Mouse (Mus musculus): Measurements from ENCODE around the gene Aldh3b3.
A peak's percentile ranks its signal among the peaks of the same experiment; 100 is the strongest.
"Not testable (repeated sequence)": the region's sequence is repeated elsewhere in the genome, so short reads cannot be mapped to it uniquely, and the experiment has no call there.

Gene Aldh3b3

GRCm38 (mm10) chr19:3974608-3975007, 16.2 kb downstream of the Aldh3b3 start:
- not testable (repeated sequence) for ATAC-seq (ENCODE audit: low TSS enrichment)

GRCm38 (mm10) chr19:3975866-3976265, 17.4 kb downstream of the Aldh3b3 start:
- ATAC-seq (ENCODE audit: low TSS enrichment), result no peak

DNA sequence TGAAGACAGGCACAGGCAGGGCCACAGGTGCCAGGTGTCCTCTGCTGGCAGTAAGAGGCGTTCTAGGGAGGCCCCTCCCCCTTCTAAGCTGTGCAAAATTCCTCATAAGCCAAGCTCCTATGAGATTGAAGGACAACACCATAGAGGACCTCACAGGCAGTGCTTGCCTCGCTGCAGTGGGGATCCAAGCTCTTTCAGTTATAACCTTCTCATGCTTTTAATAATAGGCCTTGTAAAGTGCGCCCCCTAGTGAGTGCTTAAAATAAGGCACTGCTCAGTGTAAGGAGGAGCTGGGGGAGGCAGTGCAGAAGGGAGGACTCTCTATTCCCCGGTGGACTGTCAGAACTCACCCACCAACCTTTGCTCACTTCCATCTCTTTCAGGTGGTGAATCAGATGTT, 21.9 kb downstream of the Aldh3b3 start:
- ATAC-seq (ENCODE audit: low TSS enrichment), result peak; percentile 85

DNA sequence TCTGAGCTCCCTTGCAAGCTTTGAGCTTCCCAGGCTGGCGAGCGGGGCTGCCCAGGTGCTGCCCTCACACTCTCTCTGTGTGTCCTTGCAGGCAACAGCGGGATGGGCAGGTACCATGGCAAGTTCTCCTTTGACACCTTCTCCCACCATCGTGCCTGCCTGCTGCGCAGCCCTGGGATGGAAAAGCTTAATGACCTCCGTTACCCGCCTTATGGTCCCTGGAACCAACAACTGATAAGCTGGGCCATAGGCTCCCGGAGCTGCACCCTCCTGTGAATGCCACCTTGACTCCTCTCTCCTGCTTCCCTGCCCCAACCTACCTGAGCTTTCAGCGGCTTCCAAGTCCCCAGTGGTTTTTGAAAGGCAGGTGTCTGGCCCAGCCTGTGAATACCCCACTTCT, 22.5 kb downstream of the Aldh3b3 start:
- no peak for ATAC-seq (ENCODE audit: low TSS enrichment)

DNA sequence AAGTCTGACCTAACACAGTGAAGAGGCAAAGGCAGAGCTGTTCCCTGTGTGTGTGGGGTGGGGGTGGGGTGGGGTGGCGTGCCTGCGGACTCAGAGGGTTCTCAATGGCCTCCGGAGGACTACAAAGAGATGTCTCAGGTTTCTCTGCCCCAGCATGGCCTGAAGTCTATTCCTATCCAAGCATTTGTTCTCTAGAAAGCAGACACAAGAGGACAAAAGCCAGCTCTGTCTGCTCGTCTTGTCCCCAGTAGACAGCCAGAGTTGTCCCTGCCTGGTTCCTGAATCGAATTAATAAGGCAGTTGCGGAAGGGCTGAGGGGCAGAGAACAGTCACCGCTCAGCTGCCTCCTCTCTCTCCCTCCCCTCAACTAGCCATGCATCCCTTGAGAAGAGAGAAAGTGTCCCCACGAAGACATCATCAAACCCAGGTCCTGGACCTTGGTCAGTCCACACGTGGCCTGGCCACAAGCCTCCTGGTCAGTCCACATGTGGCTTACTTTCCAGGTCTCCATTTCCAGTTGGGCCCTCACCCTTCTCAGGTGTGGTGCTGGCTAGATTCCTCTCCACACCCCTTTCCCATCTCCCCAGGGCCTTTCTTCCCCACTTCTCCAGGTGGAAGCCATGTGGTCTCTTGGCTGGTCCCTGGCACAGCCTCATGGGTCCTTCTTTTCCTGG, 25.2 kb downstream of the Aldh3b3 start:
- no peak for ATAC-seq (ENCODE audit: low TSS enrichment)

DNA sequence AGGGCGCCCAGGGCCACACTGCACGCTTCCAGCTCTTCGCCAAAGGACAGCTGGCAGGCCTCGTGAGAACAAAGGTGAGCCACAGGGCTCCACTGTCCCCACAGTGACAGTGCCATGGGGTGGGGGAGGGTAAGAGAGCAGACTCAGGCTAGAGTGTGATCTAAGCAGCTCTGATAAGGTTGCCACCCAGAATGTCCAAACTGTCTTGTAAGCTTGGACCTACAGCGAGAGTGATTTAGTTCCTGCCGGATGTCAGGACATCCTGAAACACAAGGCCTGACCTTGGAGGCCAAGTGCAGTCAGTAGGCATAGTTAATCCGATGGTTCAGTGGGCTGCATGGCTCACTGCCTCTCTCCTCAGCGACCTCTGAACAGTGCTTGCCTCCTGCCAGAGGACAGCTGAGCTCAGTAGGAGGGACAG, 26.8 kb downstream of the Aldh3b3 start:
- no peak for ATAC-seq (ENCODE audit: low TSS enrichment)

GRCm38 (mm10) chr19:3986334-3986733, 27.9 kb downstream of the Aldh3b3 start, which contains the start of gene Acy3:
Gene Acy3 (plus strand): TSS chr19:3986570.
- peak; percentile 52; the same call in 1 of the 2 replicates for ATAC-seq (ENCODE audit: low TSS enrichment)

GRCm38 (mm10) chr19:3988066-3988465, 29.6 kb downstream of the Aldh3b3 start:
- ATAC-seq (ENCODE audit: low TSS enrichment), result no peak

DNA sequence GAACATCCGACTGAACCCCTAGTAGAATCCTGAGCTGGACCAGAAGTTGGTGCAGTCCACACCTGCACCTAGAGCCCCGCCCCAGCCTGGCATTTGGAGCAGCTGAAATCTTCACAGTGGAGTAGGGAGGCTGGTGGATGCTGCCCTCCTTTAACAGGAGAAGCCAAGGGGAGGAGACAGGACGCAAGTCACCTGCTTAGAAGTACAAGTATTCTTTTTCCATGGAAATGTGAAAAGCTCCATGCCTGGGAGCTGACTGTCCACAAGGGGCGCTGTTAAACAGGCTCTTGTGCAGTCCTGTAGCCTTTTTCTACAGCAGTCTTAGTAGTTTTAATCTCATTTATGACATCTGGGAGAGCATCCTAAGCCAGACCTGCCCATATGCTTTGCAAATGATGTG, 30.3 kb downstream of the Aldh3b3 start:
- ATAC-seq (ENCODE audit: low TSS enrichment), result no peak

DNA sequence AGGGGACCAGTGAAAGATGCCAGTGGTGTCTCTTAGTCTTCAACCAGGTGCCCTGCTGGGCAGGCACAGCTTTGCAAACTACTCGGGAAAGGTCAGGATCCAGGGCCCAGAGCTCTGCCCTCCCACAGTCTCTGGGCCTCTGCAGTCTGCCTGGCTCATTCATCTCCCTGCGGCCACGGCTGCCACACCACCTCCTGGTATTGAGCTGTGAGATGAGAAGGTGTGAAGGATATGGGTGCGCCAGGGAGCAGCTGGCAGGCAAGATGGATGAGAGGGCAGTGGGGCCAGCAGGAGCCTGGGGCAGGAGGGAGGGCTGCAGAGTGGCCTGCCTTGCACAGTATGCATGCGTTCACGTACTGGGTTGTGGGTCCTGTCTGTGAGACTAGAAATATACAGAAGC, 32.4 kb downstream of the Aldh3b3 start:
- no peak for ATAC-seq (ENCODE audit: low TSS enrichment)

GRCm38 (mm10) chr19:3991562-3991961, 33.1 kb downstream of the Aldh3b3 start:
- ATAC-seq (ENCODE audit: low TSS enrichment), result no peak

DNA sequence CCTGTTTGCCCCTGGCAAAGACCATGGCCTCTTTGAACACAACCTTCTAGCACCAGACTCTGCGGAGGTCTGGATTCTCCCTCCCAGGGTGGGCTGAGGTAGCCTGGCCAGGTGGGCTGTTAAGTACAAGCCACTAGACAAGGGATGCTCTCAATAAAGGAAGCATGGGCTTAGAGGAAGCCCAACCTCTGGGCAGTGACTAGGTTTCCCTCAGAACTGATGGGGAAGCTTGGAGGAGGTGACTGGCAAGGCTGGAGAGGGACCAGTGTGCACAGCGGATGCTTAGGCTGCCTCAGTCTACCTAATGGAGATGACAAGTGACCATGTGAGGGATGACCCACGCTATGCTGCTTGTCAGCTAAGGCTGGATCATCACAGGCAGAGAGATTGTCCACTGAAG, 33.5 kb downstream of the Aldh3b3 start:
- no peak for ATAC-seq (ENCODE audit: low TSS enrichment)

DNA sequence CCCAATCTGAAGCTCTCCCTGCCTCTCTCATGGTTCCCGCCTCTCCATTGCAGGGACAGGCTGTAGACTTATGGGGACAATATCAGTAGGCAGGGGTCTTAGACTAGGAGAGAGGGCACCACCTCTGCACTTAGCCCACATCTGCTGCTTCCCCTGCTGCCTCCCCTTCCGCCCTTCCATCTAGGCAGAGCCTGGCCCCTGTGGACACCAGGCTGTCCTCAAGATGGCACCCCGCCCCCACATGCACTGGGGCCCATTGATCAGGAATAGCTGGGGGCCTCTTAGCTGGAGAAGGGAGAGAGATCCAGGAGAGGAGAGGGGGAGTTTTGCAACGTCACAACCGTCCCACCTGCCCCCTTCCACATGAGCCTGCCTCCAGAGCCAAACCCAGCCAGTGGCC, 34.0 kb downstream of the Aldh3b3 start, which contains the start of gene Tbx10:
Tbx10 (plus strand) TSS at position 337 of the 400 bp plus-strand sequence.
- no peak for ATAC-seq (ENCODE audit: low TSS enrichment)

DNA sequence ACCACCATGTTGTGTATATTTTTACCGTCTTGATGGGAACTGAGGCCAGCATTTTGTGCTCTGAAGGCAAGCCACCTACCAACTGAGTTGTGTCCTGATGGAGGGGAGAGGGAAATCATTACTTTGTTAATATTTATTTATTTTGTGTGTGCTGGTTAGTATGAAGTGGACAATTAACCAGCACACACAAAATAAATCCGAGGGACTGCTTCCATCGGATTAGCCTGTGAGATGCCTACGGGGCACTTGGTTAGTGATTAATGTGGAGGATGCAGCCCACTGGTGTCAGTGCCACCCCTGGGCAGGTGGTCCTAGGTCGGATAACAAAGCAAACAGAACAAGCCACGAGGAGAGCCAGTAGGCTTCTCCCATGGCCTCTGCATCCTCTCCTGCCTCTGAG, 36.5 kb downstream of the Aldh3b3 start:
- no peak for ATAC-seq (ENCODE audit: low TSS enrichment)

DNA sequence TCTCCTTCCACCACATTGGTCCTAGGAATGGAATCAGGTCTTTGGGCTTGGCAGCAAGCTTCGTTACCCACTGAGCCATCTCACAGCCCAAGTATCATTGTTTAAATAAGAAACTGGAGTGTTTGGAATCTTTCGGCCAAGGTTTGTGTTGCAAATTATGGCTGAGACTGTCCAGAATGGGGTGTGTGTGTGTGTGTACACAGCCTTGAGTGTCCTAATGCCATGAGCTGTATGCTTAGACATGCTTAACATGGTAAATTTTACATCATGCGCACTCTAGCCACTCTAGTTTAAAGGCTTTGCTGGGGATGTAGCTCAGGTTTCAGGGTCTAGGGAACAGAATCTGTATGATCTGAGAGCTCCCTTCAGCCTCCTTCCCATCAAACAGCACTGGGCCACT, 37.1 kb downstream of the Aldh3b3 start:
- ATAC-seq (ENCODE audit: low TSS enrichment), result no peak

GRCm38 (mm10) chr19:3996106-3996505, 37.7 kb downstream of the Aldh3b3 start:
- no peak for ATAC-seq (ENCODE audit: low TSS enrichment)

GRCm38 (mm10) chr19:3996747-3997146, 38.3 kb downstream of the Aldh3b3 start:
- ATAC-seq (ENCODE audit: low TSS enrichment), result no peak

GRCm38 (mm10) chr19:3997231-3997630, 38.8 kb downstream of the Aldh3b3 start:
- no peak for ATAC-seq (ENCODE audit: low TSS enrichment)

DNA sequence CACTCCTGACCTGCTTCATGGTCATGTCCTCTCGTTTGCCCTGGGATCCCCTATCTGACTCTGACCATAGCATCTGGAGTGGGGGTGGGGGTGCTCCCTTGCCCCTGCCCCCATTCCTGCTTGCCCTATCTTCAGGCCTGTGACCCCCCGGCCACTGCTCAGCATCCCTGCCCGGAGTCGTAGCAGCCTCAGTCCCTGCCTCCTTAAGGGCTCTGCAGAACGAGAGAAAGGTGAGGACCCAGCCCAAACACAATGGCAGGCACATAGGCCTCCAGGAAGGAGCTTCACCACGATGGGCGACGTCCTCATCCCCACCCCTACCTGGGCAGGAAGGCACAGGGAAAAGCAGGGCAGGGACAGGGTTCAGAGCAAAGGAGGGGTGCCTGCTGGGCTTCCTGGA, 39.9 kb downstream of the Aldh3b3 start:
- no peak for ATAC-seq (ENCODE audit: low TSS enrichment)

- no peak for ATAC-seq (ENCODE audit: low TSS enrichment)
Observed at GRCm38 (mm10) chr19:3999121-3999730, 40.8 kb downstream of the Aldh3b3 start.

GRCm38 (mm10) chr19:4000119-4000900, 41.9 kb downstream of the Aldh3b3 start, which contains the start of the genes Nudt8 and Gm49405:
Gene Nudt8 (plus strand): TSS chr19:4000580.
Gene Gm49405 (plus strand): TSS chr19:4000626.
- ATAC-seq (ENCODE audit: low TSS enrichment), result peak; percentile 92

GRCm38 (mm10) chr19:4000949-4001525, 42.6 kb downstream of the Aldh3b3 start:
- ATAC-seq (ENCODE audit: low TSS enrichment), result peak; percentile 7; the same call in 1 of the 2 replicates
